Mouse (Mus musculus): Measurements from ENCODE around the gene Cel.

DNA sequence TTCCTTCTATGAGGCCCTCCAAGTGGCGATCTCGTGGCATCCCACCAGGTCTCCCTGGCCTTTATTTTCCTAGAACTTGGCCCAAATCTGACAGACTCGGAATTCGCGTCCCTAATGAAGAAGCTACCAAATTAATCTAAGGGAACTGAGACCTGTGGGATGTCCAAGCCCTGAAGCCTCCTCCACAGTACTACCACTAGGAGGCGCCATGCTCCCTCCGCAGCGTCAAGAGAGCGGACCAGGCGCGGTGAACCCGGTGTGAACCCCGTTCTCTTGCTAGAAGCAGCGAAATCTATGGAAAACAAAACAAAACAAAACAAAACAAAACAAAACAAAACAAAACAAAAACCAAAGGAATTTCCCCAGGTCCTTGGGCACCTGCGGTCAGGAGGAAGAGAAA, 29.6 kb upstream of the Cel start:
- TF ChIP-seq CTCF (IDR thresholded peaks at IDR 0.05; ENCODE audit: borderline replicate concordance, insufficient read depth, low read length) (peak; percentile 90), POLR2A (IDR thresholded peaks at IDR 0.05; ENCODE audit: low read depth, low read length) (no peak)

Measured in embryonic fibroblast, embryonic 13.5 days (primary cell).